In genomic region chr5:125363894-125364293, GRCm38 (mm10) we compare ENCODE assay signal across 11 mouse cellular contexts. TPM values are rescaled to one million over a fixed set of nuclear protein-coding genes. Genes with fewer than 3 reads are reported as not detected.
DNase-seq lines count a peak whose midpoint lies in the region; ATAC-seq and TF ChIP-seq lines count a peak whose summit lies in the region.
"Had no signal": no experiment of that assay in that cellular context is flagged by ENCODE, and none has a peak within 500 bp of the region (broad histone marks: within the 10 kb centered on the region; RNA-seq: fewer than 3 reads in every experiment).

No protein-coding gene starts in this region.

- H3K9ac ChIP-seq in intestine, embryonic 16.5 days (ENCODE audit: low read depth, low read length) = no peak overlapping the region
- H3K9ac ChIP-seq in intestine, postnatal 0 days (ENCODE audit: low read depth, low read length) = no peak overlapping the region
- H3K9ac ChIP-seq in heart, embryonic 16.5 days (ENCODE audit: low read length) = no peak overlapping the region
- H3K9ac ChIP-seq: hindbrain, embryonic 15.5 days had no signal

- DNase-seq in liver = peak; percentile 37
- DNase-seq in cerebellum, postnatal 10 days = no peak
- DNase-seq in Muller cell, postnatal 12 days (ENCODE audit: inconsistent ontology term) = no peak
- no peak for DNase-seq in embryo, embryonic 11 days
- DNase-seq: thymus, postnatal 14 days had no signal

- no peaks in the 10 kb centered on the region for H3K27me3 ChIP-seq in intestine, embryonic 16.5 days (replicated peaks; ENCODE audit: control insufficient read depth, insufficient read depth, low read length)
- H3K27me3 ChIP-seq in intestine, postnatal 0 days (replicated peaks; ENCODE audit: control insufficient read depth, insufficient read depth, low read length) = no peaks in the 10 kb centered on the region
- H3K27me3 ChIP-seq in heart, embryonic 16.5 days (ENCODE audit: control insufficient read depth, insufficient read depth, low read length) = no peaks in the 10 kb centered on the region
- H3K27me3 ChIP-seq: hindbrain, embryonic 15.5 days had no signal

- H3K4me2 ChIP-seq in intestine, embryonic 16.5 days (ENCODE audit: low read depth, low read length) = no peak overlapping the region
- no peak overlapping the region for H3K4me2 ChIP-seq in intestine, postnatal 0 days (replicated peaks; ENCODE audit: low read depth)
- no peak overlapping the region for H3K4me2 ChIP-seq in heart, embryonic 16.5 days (ENCODE audit: low read depth, low read length)
- H3K4me2 ChIP-seq: hindbrain, embryonic 15.5 days had no signal

- WGBS in intestine, embryonic 16.5 days = 51% methylated on average over 7 of the region's 7 CpGs
- WGBS in intestine, postnatal 0 days = 61% methylated on average over 7 of the region's 7 CpGs
- WGBS in heart, embryonic 16.5 days = 24% methylated on average over 7 of the region's 7 CpGs

- no peaks in the 10 kb centered on the region for H3K9me3 ChIP-seq in intestine, embryonic 16.5 days (ENCODE audit: control insufficient read depth, low read length)
- H3K9me3 ChIP-seq in intestine, postnatal 0 days (ENCODE audit: control insufficient read depth) = no peaks in the 10 kb centered on the region
- no peaks in the 10 kb centered on the region for H3K9me3 ChIP-seq in heart, embryonic 16.5 days (replicated peaks; ENCODE audit: control insufficient read depth, low read length)
- H3K9me3 ChIP-seq: hindbrain, embryonic 15.5 days had no signal

- no peak overlapping the region for H3K27ac ChIP-seq in intestine, embryonic 16.5 days (ENCODE audit: low read length)
- H3K27ac ChIP-seq in intestine, postnatal 0 days (ENCODE audit: low read depth, low read length) = no peak overlapping the region
- peak overlapping the region; percentile 6 for H3K27ac ChIP-seq in brown adipose tissue, adult 24 weeks (replicated peaks; ENCODE audit: low read depth, low read length)
- H3K27ac ChIP-seq in heart, embryonic 16.5 days (ENCODE audit: low read length) = peak overlapping the region; percentile 74
- H3K27ac ChIP-seq: hindbrain, embryonic 15.5 days had no signal

- no peak overlapping the region for H3K4me3 ChIP-seq in intestine, embryonic 16.5 days (ENCODE audit: low read length)
- no peak overlapping the region for H3K4me3 ChIP-seq in intestine, postnatal 0 days (ENCODE audit: low read depth, low read length)
- H3K4me3 ChIP-seq in brown adipose tissue, adult 24 weeks (ENCODE audit: insufficient read depth, low read depth, low read length) = no peak overlapping the region
- H3K4me3 ChIP-seq in heart, embryonic 16.5 days (ENCODE audit: low read length) = no peak overlapping the region
- H3K4me3 ChIP-seq: erythroblast, embryonic 14.5 days; hindbrain, embryonic 15.5 days had no signal

- H3K4me1 ChIP-seq in intestine, embryonic 16.5 days (ENCODE audit: control insufficient read depth, insufficient read depth, low read length) = no peaks in the 10 kb centered on the region
- H3K4me1 ChIP-seq in intestine, postnatal 0 days (replicated peaks; ENCODE audit: control insufficient read depth, insufficient read depth, low read length) = no peaks in the 10 kb centered on the region
- peaks cover 18% of the 10 kb centered on the region; the same call in 1 of the 2 replicates for H3K4me1 ChIP-seq in brown adipose tissue, adult 24 weeks (ENCODE audit: control insufficient read depth, insufficient read depth, insufficient read length, low read length)
- H3K4me1 ChIP-seq in heart, embryonic 16.5 days (ENCODE audit: control insufficient read depth, insufficient read depth, low read length) = peaks cover 3% of the 10 kb centered on the region; the same call in 1 of the 2 replicates
- H3K4me1 ChIP-seq: hindbrain, embryonic 15.5 days had no signal

- H3K36me3 ChIP-seq in intestine, embryonic 16.5 days (ENCODE audit: control insufficient read depth, insufficient read depth, low read length) = no peaks in the 10 kb centered on the region
- no peaks in the 10 kb centered on the region for H3K36me3 ChIP-seq in intestine, postnatal 0 days (ENCODE audit: control insufficient read depth, insufficient read depth)
- no peaks in the 10 kb centered on the region for H3K36me3 ChIP-seq in heart, embryonic 16.5 days (ENCODE audit: control insufficient read depth, insufficient read depth)
- H3K36me3 ChIP-seq: hindbrain, embryonic 15.5 days had no signal

- TF ChIP-seq CTCF in intestine, postnatal 0 days (IDR thresholded peaks at IDR 0.05; ENCODE audit: low read depth) = no peak

- peak; percentile 15; the same call in 1 of the 2 replicates for ATAC-seq in intestine, embryonic 16.5 days
- no peak for ATAC-seq in intestine, postnatal 0 days
- peak; percentile 88 for ATAC-seq in heart, embryonic 16.5 days (replicated peaks; ENCODE audit: extremely low read depth, insufficient read depth, low FRiP score)

RNA-seq across cellular contexts. Expression of gene Scarb1, which starts 23.0 kb away (rescaled TPM):
- polyA plus RNA-seq in intestine, embryonic 16.5 days (2015; fragmentation: Nextera tagmentation; extraction: Ambion mirVana) = 59.9 and 73.1 TPM in 2 replicates
- 26.5 TPM in 2 replicates for polyA plus RNA-seq in intestine, postnatal 0 days (2015; fragmentation: Nextera tagmentation; extraction: Ambion mirVana)
- 18.6 and 30.7 TPM in 2 replicates for polyA plus RNA-seq in brown adipose tissue, adult 24 weeks (2012; ENCODE audit: insufficient read depth, insufficient read length, missing spikeins)
- 72.9 and 75.5 TPM in 2 replicates for polyA plus RNA-seq in heart, embryonic 16.5 days (2015; fragmentation: Nextera tagmentation; extraction: Ambion mirVana)

RNA-seq across cellular contexts. Expression of gene Gm10382, which starts 25.2 kb away (rescaled TPM):
- 0.18 and 0.24 TPM in 2 replicates for polyA plus RNA-seq in intestine, embryonic 16.5 days (2015; fragmentation: Nextera tagmentation; extraction: Ambion mirVana)
- 0.16 and 0.24 TPM in 2 replicates for polyA plus RNA-seq in intestine, postnatal 0 days (2015; fragmentation: Nextera tagmentation; extraction: Ambion mirVana)
- not detected in 2 replicates for polyA plus RNA-seq in brown adipose tissue, adult 24 weeks (2012; ENCODE audit: insufficient read depth, insufficient read length, missing spikeins)
- 0.27 and 0.30 TPM in 2 replicates for polyA plus RNA-seq in heart, embryonic 16.5 days (2015; fragmentation: Nextera tagmentation; extraction: Ambion mirVana)

RNA-seq across cellular contexts. Expression of gene Ubc, which starts 26.1 kb away (rescaled TPM):
- polyA plus RNA-seq in intestine, embryonic 16.5 days (2015; fragmentation: Nextera tagmentation; extraction: Ambion mirVana) = 897 and 920 TPM in 2 replicates
- polyA plus RNA-seq in intestine, postnatal 0 days (2015; fragmentation: Nextera tagmentation; extraction: Ambion mirVana) = 345 and 371 TPM in 2 replicates
- polyA plus RNA-seq in brown adipose tissue, adult 24 weeks (2012; ENCODE audit: insufficient read depth, insufficient read length, missing spikeins) = 692 and 1,079 TPM in 2 replicates
- 928 and 945 TPM in 2 replicates for polyA plus RNA-seq in heart, embryonic 16.5 days (2015; fragmentation: Nextera tagmentation; extraction: Ambion mirVana)

Comparison
In these comparisons a context has a peak if more than half of its experiments do, and no peak if none do; other contexts are left out.
1. H3K27ac ChIP-seq: peak in brown adipose tissue, adult 24 weeks (single experiment) and heart, embryonic 16.5 days (single experiment); none in intestine, embryonic 16.5 days (single experiment) and intestine, postnatal 0 days (single experiment).